Mouse (Mus musculus) forebrain, embryonic 16.5 days (tissue): ENCODE measurements at regions not wholly inside any gene's neighbourhood (a gene's known extent, or its start where the extent isn't known, plus 50 kb on each side); places are given as distances from the start of the nearest gene placed in this dataset.

ENCODE experiments used
- ATAC-seq: fragments of 200-750 bp; cut with Nextera tagmentation; 2 replicates; pipeline ENCODE4 v1.8.0; 2017; ENCODE audit warnings: mild to moderate bottlenecking, moderate library complexity
- H3K27ac ChIP-seq: fragments of 300-500 bp; sonication (generic); 2 replicates; pipeline ENCODE4 v1.5.1; 2014; ENCODE audit warnings: low read length, control low read depth
- H3K27me3 ChIP-seq: fragments of 300-500 bp; sonication (generic); replicated peaks from 2 replicates; pipeline ENCODE4 v1.6.1; 2014; ENCODE audit warnings: low read length; ENCODE audit not compliant: control insufficient read depth, insufficient read depth
- H3K36me3 ChIP-seq: fragments of 300-500 bp; sonication (generic); 2 replicates; pipeline ENCODE4 v1.6.1; 2014; ENCODE audit not compliant: control insufficient read depth, insufficient read depth
- H3K4me1 ChIP-seq: fragments of 300-500 bp; sonication (generic); replicated peaks from 2 replicates; pipeline ENCODE4 v1.6.1; 2014; ENCODE audit warnings: low read length; ENCODE audit not compliant: control insufficient read depth, insufficient read depth
- H3K4me2 ChIP-seq: fragments of 300-500 bp; sonication (generic); 2 replicates; pipeline ENCODE4 v1.6.1; 2014; ENCODE audit warnings: mild to moderate bottlenecking, low read length, control low read depth
- H3K4me3 ChIP-seq: fragments of 300-500 bp; sonication (generic); replicated peaks from 2 replicates; pipeline ENCODE4 v1.5.1; 2014; ENCODE audit warnings: mild to moderate bottlenecking, low read length, control low read depth
- H3K9ac ChIP-seq: fragments of 300-500 bp; sonication (generic); replicated peaks from 2 replicates; pipeline ENCODE4 v1.6.1; 2014; ENCODE audit warnings: low read depth, low read length, control low read depth
- H3K9me3 ChIP-seq: fragments of 300-500 bp; sonication (generic); 2 replicates; pipeline ENCODE4 v1.6.1; 2016; ENCODE audit warnings: low read length; ENCODE audit not compliant: control insufficient read depth
- WGBS: fragments of 180-500 bp; shearing (Covaris S2); extraction: QIAGEN DNeasy Blood & Tissue Kit; methylation state at CpG from one replicate; pipeline ENCODE4 v1.1.7; 2014; 5-methylcytosine and 5-hydroxymethylcytosine counted together

- H3K27ac ChIP-seq: no peak overlapping the region
- H3K4me1 ChIP-seq: peaks cover 10% of the 10 kb centered on the region
- no peaks in the 10 kb centered on the region for H3K27me3 ChIP-seq
- H3K4me2 ChIP-seq: no peak overlapping the region
- H3K9me3 ChIP-seq: peaks cover 5% of the 10 kb centered on the region; the same call in 1 of the 2 replicates
- 89% methylated on average over 6 of the region's 6 CpGs for WGBS
- ATAC-seq: no peak
- H3K4me3 ChIP-seq: no peak overlapping the region
- H3K9ac ChIP-seq: no peak overlapping the region
- no peaks in the 10 kb centered on the region for H3K36me3 ChIP-seq
Measured at GRCm38 (mm10) chr2:170998378-170998777, 266.8 kb downstream of the Dok5 start.

GRCm38 (mm10) chr2:171000165-171000564 is 268.6 kb downstream of the Dok5 start:
- Histone ChIP-seq H3K27ac (no peak overlapping the region), H3K4me1 (peaks cover 10% of the 10 kb centered on the region), H3K4me2 (no peak overlapping the region), H3K4me3 (no peak overlapping the region), H3K27me3 (no peaks in the 10 kb centered on the region), H3K9me3 (no peaks in the 10 kb centered on the region), H3K36me3 (no peaks in the 10 kb centered on the region), H3K9ac (no peak overlapping the region)
- ATAC-seq: peak; percentile 84
- WGBS: 43% methylated on average over 3 of the region's 3 CpGs

- no peak overlapping the region for H3K9ac ChIP-seq
- H3K4me3 ChIP-seq: no peak overlapping the region
- H3K4me2 ChIP-seq: no peak overlapping the region
- H3K27ac ChIP-seq: no peak overlapping the region
- no peaks in the 10 kb centered on the region for H3K4me1 ChIP-seq
- no peaks in the 10 kb centered on the region for H3K36me3 ChIP-seq
- ATAC-seq: no peak
- H3K27me3 ChIP-seq: no peaks in the 10 kb centered on the region
- WGBS: 67% methylated on average over 8 of the region's 8 CpGs
- H3K9me3 ChIP-seq: no peaks in the 10 kb centered on the region
Measured at GRCm38 (mm10) chr2:171028481-171028880, 296.9 kb downstream of the Dok5 start.
